Mouse (Mus musculus) liver, embryonic 11.5 days (tissue): ENCODE measurements around the gene Hoxd4. TPM values are rescaled to one million over a fixed set of nuclear protein-coding genes. Genes with fewer than 3 reads are reported as not detected.

Source experiments
- ATAC-seq: fragments of 200-750 bp; cut with Nextera tagmentation; replicated peaks from 2 replicates; pipeline ENCODE4 v1.8.0; 2017; ENCODE audit warnings: moderate number of reproducible peaks, mild to moderate bottlenecking, moderate TSS enrichment, moderate library complexity; ENCODE audit not compliant: low FRiP score
- DNase-seq: peaks from one replicate; pipeline ENCODE4 v3.0.0-alpha.2; 2017; ENCODE audit warnings: low spot score
- H3K27ac ChIP-seq: fragments of 300-500 bp; sonication (generic); 2 replicates; pipeline ENCODE4 v1.5.1; 2014; ENCODE audit warnings: mild to moderate bottlenecking, low read depth, low read length, control low read depth
- H3K27me3 ChIP-seq: fragments of 300-500 bp; sonication (generic); replicated peaks from 2 replicates; pipeline ENCODE4 v1.6.1; 2014; ENCODE audit warnings: low read length, mixed read lengths; ENCODE audit not compliant: control insufficient read depth, insufficient read depth
- H3K36me3 ChIP-seq: fragments of 300-500 bp; sonication (generic); 2 replicates; pipeline ENCODE4 v1.6.1; 2014; ENCODE audit warnings: mild to moderate bottlenecking, low read length, moderate library complexity, mixed read lengths; ENCODE audit not compliant: control insufficient read depth, insufficient read depth
- H3K4me1 ChIP-seq: fragments of 300-500 bp; sonication (generic); replicated peaks from 2 replicates; pipeline ENCODE4 v1.6.1; 2014; ENCODE audit warnings: low read length, mixed read lengths; ENCODE audit not compliant: control insufficient read depth, insufficient read depth
- H3K4me2 ChIP-seq: fragments of 300-500 bp; sonication (generic); 2 replicates; pipeline ENCODE4 v1.6.1; 2014; ENCODE audit warnings: mild to moderate bottlenecking, control low read depth, moderate library complexity
- H3K4me3 ChIP-seq: fragments of 300-500 bp; sonication (generic); 2 replicates; pipeline ENCODE4 v1.5.1; 2014; ENCODE audit warnings: low read depth, low read length, control low read depth
- H3K9ac ChIP-seq: fragments of 300-500 bp; sonication (generic); 2 replicates; pipeline ENCODE4 v1.6.1; 2014; ENCODE audit warnings: low read depth, low read length, control low read depth
- H3K9me3 ChIP-seq: fragments of 300-500 bp; sonication (generic); 2 replicates; pipeline ENCODE4 v1.6.1; 2016; ENCODE audit warnings: low read length, inconsistent platforms, mixed read lengths; ENCODE audit not compliant: control insufficient read depth
- WGBS: fragments of 180-500 bp; shearing (Covaris S2); extraction: QIAGEN DNeasy Blood & Tissue Kit; methylation state at CpG from one replicate; pipeline ENCODE4 v1.1.7; 2014; 5-methylcytosine and 5-hydroxymethylcytosine counted together
- polyA plus RNA-seq: library from polyadenylated mRNA; unstranded; fragments of >200 nt; fragmentation: Nextera tagmentation; extraction: Ambion mirVana; gene quantifications from 2 replicates; pipeline ENCODE4 v1.2.1, GENCODE M21; 2014

Hoxd4 gene
- polyA plus RNA-seq, 1 experiment from 2014 or later: 0.18 TPM

DNA sequence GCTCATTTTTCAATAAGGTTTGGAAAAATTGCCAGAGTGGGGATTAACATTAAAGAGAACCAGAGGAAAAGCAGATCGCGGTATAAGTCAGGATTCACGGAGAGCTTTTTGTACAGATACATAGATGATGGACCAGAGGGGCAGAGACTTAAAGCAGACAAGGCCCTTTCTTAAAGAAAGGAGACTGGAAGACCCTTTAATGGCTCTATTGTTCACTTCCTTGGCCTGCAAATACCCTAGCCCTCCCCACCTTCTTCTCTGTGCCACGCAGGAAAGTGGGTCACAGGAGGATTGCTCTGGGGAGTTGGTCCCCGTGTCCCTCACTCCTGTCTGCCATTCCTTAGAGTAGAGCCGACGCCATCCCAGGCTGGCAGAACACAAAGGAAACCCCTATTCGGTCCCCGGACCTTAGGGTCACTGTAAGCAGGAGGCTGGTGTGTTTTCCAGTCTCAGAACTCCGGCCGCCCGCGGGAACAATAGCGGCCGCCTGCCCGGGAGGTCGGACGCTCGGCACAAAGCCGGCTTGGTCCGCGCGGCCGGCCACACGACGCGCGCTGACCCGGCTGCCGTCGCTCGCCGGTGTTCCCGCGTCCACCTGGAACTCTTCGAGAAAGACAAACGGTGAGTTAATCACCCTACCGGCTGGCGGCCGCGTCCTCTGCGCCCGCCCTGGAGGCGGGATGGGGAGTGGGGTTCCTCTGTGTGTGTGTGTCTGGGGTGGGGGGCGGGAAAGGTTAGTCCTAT, 40.9 kb downstream of the Hoxd4 start:
- WGBS: 4% methylated on average over 45 of the region's 45 CpGs
- Histone ChIP-seq H3K27ac (0 out of 2 replicates have a peak overlapping the region, but pooled peaks have one; percentile 7), H3K4me1 (peaks cover 4% of the 10 kb centered on the region; the same call in 1 of the 2 replicates), H3K4me2 (peak overlapping the region; percentile 57), H3K27me3 (peaks cover 80% of the 10 kb centered on the region), H3K36me3 (no peaks in the 10 kb centered on the region), H3K9ac (no peak overlapping the region), H3K4me3 (peak overlapping the region; percentile 26), H3K9me3 (no peaks in the 10 kb centered on the region)
- ATAC-seq (no peak), DNase-seq (no peak)

GRCm38 (mm10) chr2:74753175-74753523, 41.4 kb downstream of the Hoxd4 start:
- under 1% methylated on average over 25 of the region's 25 CpGs for WGBS
- H3K4me1 ChIP-seq: peaks cover 4% of the 10 kb centered on the region; the same call in 1 of the 2 replicates
- H3K36me3 ChIP-seq: no peaks in the 10 kb centered on the region
- no peaks in the 10 kb centered on the region for H3K9me3 ChIP-seq
- peak overlapping the region; percentile 26 for H3K4me3 ChIP-seq
- peak overlapping the region; percentile 57 for H3K4me2 ChIP-seq
- no peak for DNase-seq
- ATAC-seq: no peak
- H3K27me3 ChIP-seq: peaks cover 78% of the 10 kb centered on the region
- H3K9ac ChIP-seq: no peak overlapping the region
- H3K27ac ChIP-seq: no peak overlapping the region

DNA sequence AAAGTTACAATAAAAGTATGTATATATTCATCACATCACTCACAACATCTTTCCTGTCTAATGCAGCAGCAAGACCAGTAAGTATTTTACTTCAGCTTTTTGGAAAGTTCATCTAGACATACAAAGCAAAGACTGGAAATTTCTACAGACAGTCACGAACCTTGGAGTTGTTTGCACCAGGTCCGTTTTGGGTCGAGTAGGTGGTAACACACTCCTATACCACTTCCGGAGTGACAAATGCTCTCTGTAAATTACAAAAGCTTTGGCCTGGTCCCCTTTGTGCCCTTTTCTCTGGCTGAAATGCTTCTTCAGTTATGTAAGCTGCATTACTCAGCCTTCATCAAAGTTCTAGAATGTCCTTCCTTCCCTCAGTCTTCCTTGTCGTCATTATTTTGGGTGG, 42.0 kb downstream of the Hoxd4 start:
- Histone ChIP-seq H3K27ac (no peak overlapping the region), H3K4me3 (no peak overlapping the region), H3K9me3 (no peaks in the 10 kb centered on the region), H3K4me1 (peaks cover 4% of the 10 kb centered on the region; the same call in 1 of the 2 replicates), H3K9ac (no peak overlapping the region), H3K27me3 (peaks cover 78% of the 10 kb centered on the region), H3K4me2 (no peak overlapping the region), H3K36me3 (no peaks in the 10 kb centered on the region)
- ATAC-seq (no peak), DNase-seq (no peak)
- 25% methylated on average over 5 of the region's 5 CpGs for WGBS

DNA sequence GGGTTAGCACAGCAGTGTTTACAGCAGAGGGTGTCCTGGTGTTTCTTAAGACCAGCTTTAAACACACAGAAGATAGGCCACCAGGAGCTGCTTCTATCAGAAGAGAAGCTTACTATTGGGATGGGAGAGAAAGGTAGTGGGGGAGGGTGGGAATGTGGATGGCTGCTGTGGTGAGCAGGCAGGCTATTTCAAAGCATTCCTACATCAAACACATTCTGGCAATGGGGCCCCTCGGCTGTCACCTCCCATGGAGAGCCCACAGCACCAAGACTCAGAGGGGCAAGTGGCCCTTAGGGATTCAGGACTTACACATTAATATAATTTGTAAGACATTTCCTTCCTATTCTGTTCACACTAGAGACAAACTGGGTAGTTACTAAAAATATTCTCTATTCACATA, 48.4 kb downstream of the Hoxd4 start:
- H3K4me3 ChIP-seq: no peak overlapping the region
- 12% methylated on average over 1 of the region's 1 CpGs for WGBS
- no peak overlapping the region for H3K9ac ChIP-seq
- H3K36me3 ChIP-seq: no peaks in the 10 kb centered on the region
- H3K9me3 ChIP-seq: no peaks in the 10 kb centered on the region
- no peak overlapping the region for H3K27ac ChIP-seq
- no peak overlapping the region for H3K4me2 ChIP-seq
- DNase-seq: no peak
- H3K27me3 ChIP-seq: peaks cover 65% of the 10 kb centered on the region
- H3K4me1 ChIP-seq: peaks cover 3% of the 10 kb centered on the region
- ATAC-seq: no peak

DNA sequence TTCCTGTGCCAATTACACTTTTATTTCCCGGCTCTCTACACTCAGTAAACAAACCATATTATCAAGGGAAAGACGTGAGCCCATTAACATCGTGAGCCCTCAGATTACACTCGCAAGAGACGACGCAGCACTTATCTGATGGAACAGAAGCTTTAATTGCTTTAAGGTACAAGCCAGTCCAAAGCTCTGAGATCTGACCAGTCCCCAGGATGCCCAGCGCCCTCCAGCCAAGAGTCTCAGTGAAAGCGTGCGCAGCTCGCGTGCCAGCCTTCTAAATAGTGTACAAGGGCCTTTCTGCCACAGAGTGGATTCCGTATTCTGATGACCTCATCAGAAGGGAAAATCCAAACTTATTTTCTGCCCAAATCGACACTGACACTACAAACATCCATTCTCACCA, 50.2 kb downstream of the Hoxd4 start:
- Histone ChIP-seq H3K4me1 (peaks cover 3% of the 10 kb centered on the region), H3K9me3 (no peaks in the 10 kb centered on the region), H3K4me3 (no peak overlapping the region), H3K36me3 (no peaks in the 10 kb centered on the region), H3K4me2 (no peak overlapping the region), H3K27ac (no peak overlapping the region), H3K27me3 (peaks cover 73% of the 10 kb centered on the region), H3K9ac (no peak overlapping the region)
- 8% methylated on average over 13 of the region's 13 CpGs for WGBS
- no peak for DNase-seq
- no peak for ATAC-seq

DNA sequence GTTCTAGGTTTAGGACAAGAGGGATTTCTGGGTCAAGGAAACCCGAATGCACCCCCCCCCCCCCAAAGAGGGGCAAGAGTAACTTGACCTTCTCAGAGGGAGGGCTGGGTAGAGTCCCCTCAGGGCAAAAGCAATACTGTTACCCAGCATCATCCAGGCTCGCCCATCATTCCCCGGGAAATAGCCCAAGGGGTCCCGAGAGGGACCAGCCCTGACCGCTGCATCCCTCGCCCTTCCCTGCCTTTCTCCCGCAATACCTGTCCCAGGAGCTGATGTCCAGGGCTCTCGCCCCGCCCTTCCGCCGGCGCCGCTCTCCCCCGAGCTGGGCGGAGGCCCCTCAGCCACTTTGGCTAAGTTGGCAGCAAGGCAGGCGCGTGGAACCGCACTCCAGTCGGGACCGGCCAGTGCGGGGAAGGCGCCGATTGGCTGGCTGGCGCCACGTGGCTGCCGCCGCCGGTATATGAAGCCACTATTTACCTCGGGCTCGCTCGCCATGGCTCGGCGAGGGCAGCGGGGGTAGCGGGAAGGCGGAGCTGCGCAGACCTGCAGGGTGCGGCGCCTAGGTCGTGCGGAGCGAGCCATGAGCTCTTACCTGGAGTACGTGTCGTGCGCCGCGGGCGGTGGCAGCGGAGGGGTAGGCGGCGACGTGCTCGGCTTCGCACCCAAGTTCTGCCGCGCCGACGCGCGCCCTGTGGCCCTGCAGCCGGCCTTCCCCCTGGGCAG, 51.0 kb downstream of the Hoxd4 start, which contains the start of gene Hoxd1:
Hoxd1 (plus strand) TSS at position 459 of the 723 bp plus-strand sequence.
- H3K9ac ChIP-seq: no peak within 1 kb of the TSS
- ATAC-seq: 0 out of 2 replicates have a peak, but pooled peaks have one; percentile 36
- H3K4me2 ChIP-seq: peak within 1 kb of the TSS; percentile 76
- H3K36me3 ChIP-seq: no peaks in the 10 kb centered on the region
- H3K4me3 ChIP-seq: peak within 1 kb of the TSS; percentile 48
- H3K27me3 ChIP-seq: peaks cover 75% of the 10 kb centered on the region
- WGBS: under 1% methylated on average over 60 of the region's 61 CpGs
- H3K9me3 ChIP-seq: no peaks in the 10 kb centered on the region
- H3K27ac ChIP-seq: no peak within 1 kb of the TSS
- H3K4me1 ChIP-seq: peaks cover 3% of the 10 kb centered on the region
- peak; percentile 52 for DNase-seq

DNA sequence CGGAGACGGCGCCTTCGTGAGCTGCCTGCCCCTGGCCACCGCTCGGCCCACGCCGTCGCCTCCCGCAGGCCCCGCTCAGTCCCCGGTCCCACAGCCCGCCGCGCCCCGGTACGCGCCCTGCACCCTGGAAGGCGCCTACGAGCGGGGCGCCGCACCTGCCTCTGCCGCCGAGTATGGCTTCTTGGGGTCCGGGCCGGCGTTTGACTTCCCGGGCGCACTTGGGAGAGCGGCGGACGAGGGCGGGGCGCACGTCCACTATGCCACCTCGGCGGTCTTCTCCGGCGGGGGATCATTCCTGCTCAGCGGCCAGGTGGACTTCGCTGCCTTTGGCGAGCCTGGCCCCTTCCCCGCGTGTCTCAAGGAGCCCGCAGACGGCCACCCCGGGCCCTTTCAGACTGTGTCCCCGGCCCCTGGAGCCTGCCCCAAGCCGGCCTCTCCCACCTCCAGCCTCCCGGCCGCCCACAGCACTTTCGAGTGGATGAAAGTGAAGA, 51.6 kb downstream of the Hoxd4 start:
- no peak for DNase-seq
- Histone ChIP-seq H3K9ac (no peak overlapping the region), H3K27ac (no peak overlapping the region)

GRCm38 (mm10) chr2:74763976-74764375, 52.2 kb downstream of the Hoxd4 start:
- DNase-seq: no peak
- Histone ChIP-seq H3K27me3 (peaks cover 66% of the 10 kb centered on the region), H3K4me3 (no peak overlapping the region), H3K9ac (no peak overlapping the region), H3K4me1 (peaks cover 3% of the 10 kb centered on the region), H3K27ac (no peak overlapping the region), H3K4me2 (no peak overlapping the region), H3K36me3 (no peaks in the 10 kb centered on the region), H3K9me3 (no peaks in the 10 kb centered on the region)
- WGBS: 46% methylated on average over 10 of the region's 10 CpGs
- no peak for ATAC-seq

More for the DNA sequence above, 51.6 kb downstream of the Hoxd4 start:
- H3K9me3 ChIP-seq: no peaks in the 10 kb centered on the region
- H3K4me3 ChIP-seq: peak overlapping the region; percentile 48
- ATAC-seq: no peak
- peaks cover 71% of the 10 kb centered on the region for H3K27me3 ChIP-seq
- H3K4me2 ChIP-seq: peak overlapping the region; percentile 76
- no peaks in the 10 kb centered on the region for H3K36me3 ChIP-seq
- 3% methylated on average over 52 of the region's 53 CpGs for WGBS
- peaks cover 3% of the 10 kb centered on the region for H3K4me1 ChIP-seq
